Mouse (Mus musculus): Measurements from ENCODE around the gene Prkcg.

Gene Prkcg

DNA sequence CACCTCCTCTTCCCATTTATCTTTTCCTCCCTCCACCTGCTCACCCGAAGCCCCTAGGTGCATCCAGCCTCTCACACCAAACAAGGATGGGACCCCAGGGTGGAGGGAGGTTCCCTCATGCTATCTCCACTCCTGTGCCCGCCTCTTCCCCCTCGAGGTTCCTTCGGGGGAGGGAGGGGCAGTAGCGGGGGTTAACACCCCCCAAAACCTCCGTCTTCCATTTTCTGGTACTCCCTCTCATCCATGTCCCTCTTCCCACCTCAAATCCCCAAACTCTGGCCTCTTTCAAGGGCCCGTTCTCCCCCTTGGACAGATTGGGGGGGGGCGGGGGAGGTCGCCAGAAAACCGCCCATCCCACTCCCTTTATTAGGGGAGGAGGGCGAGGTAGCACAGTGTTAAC is 78.6 kb downstream of the Prkcg start:
- DNase-seq = no peak

DNA sequence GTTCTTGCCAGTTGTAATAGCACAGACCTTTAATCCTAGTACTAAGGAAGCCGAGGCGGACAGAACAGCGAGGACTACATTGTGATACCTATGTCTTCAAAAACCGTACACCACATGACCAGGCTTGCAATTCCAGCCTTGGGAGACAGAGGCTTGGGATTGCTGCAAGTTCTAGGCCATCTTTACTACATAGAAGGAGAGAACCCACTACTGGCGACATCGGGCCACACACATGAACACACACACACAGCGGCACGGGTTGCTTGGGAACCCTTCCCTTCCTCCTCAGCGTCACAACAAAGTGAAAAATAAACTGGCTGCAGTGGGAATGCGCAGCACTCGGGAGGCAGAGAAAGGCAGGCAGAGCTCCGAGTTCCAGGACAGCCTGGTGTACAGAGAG is 79.3 kb downstream of the Prkcg start:
- no peak for DNase-seq

- no peak for DNase-seq
Measured at GRCm38 (mm10) chr7:3369189-3369588, 80.2 kb downstream of the Prkcg start.

- peak; percentile 43 for DNase-seq
Measured at GRCm38 (mm10) chr7:3370407-3370806, 81.4 kb downstream of the Prkcg start.

DNA sequence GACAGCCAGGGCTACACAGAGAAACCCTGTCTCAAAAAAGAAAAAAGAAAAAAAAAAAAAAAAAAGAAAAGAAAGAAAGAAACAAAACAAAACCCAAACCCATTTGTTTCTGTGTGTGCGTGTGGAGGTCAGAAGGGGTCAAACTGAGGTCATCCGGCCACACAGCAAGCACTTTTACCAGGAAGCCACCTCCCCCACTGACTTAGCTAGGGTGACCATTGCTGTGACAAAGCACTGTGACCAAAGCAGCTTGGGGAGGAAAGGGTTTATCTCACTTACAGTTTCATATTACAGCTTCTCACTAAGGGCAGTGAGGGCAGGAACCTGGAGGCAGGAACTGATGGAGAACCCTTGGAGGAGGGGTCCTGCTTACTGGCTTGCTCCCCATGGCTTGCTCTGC is 83.4 kb downstream of the Prkcg start:
- DNase-seq = no peak

GRCm38 (mm10) chr7:3373754-3374153 is 84.8 kb downstream of the Prkcg start:
- peak; percentile 51 for DNase-seq

DNA sequence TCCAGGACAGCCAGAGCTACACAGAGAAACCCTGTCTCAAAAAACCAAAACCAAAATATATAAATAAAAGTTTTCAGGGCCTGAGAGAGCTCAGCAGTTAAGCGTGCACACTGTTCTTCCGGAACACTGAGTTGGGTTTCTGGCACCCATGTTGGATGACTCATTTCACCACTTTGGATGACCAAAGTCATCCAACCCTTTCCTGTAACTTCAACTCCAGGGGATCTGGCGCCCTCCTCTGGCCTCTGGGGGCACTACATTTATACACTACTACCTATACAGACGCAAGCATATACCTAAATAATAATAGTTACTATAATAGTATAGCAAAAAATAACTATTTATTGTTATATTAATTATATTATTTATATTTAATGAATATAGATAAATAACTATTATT is 87.9 kb downstream of the Prkcg start:
- DNase-seq = peak; percentile 56
